Comparison of ENCODE assay signal across 17 mouse cellular contexts in the genomic region with DNA sequence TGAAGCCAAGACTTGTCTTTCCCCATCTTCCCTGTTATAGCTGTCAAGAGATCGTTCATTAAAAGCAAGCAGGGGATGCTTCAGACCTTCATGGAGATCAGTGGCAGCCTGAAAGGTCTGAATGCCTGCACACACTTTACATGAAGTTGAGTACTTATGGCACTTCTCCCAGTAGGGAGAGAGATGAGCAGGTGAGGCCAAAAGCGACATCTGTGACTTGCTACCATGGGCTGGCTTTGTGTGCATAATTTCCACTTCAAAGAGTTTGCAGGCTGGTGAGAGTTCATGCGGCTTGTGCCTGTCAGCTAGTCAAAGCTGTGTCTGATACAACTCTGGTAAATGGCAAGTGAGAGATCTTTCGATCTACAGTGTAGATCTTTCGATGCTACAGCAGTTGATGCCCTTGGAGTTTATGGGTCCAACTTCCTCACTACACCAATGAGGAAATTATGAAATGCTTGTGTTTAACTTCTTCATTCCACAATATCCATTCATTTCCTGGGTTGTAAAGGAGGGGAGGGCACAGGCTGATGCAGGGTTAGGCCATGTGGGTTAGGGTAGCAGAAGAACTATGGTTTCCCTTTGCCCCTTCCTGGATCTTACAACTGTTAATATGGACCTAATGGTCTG.
DNase-seq lines count a peak whose midpoint lies in the region; ATAC-seq and TF ChIP-seq lines count a peak whose summit lies in the region.
"Had no signal": no experiment of that assay in that cellular context is flagged by ENCODE, and none has a peak within 500 bp of the region (broad histone marks: within the 10 kb centered on the region; RNA-seq: fewer than 3 reads in every experiment).

No protein-coding gene starts in this region.

- 50% methylated on average over 5 of the region's 5 CpGs for WGBS in midbrain, postnatal 0 days

- H3K27me3 ChIP-seq in midbrain, postnatal 0 days (ENCODE audit: insufficient read depth, low read length): no peaks in the 10 kb centered on the region
- H3K27me3 ChIP-seq: heart, embryonic 13.5 days; hindbrain, embryonic 13.5 days; kidney, embryonic 15.5 days; liver, embryonic 12.5 days; midbrain, embryonic 12.5 days; neural tube, embryonic 13.5 days had no signal

- intact Hi-C loops in gastrocnemius, postnatal 14 days (cut with DNase I; ENCODE audit: low total_unique reads): no loop called here

- H3K36me3 ChIP-seq in midbrain, postnatal 0 days (ENCODE audit: insufficient read depth, low read length): no peaks in the 10 kb centered on the region
- H3K36me3 ChIP-seq: heart, embryonic 13.5 days; hindbrain, embryonic 13.5 days; kidney, embryonic 15.5 days; liver, embryonic 12.5 days; midbrain, embryonic 12.5 days; neural tube, embryonic 13.5 days had no signal

- H3K9me3 ChIP-seq in midbrain, postnatal 0 days (ENCODE audit: low read length): no peaks in the 10 kb centered on the region
- H3K9me3 ChIP-seq: heart, embryonic 13.5 days; hindbrain, embryonic 13.5 days; kidney, embryonic 15.5 days; liver, embryonic 12.5 days; midbrain, embryonic 12.5 days; neural tube, embryonic 13.5 days had no signal

- no peak for TF ChIP-seq CTCF in midbrain, postnatal 0 days (IDR thresholded peaks at IDR 0.05)

- no peaks in the 10 kb centered on the region for H3K4me1 ChIP-seq in midbrain, postnatal 0 days (ENCODE audit: insufficient read depth, low read length)
- H3K4me1 ChIP-seq: heart, embryonic 13.5 days; hindbrain, embryonic 13.5 days; kidney, embryonic 15.5 days; liver, embryonic 12.5 days; midbrain, embryonic 12.5 days had no signal

- no peak overlapping the region for H3K9ac ChIP-seq in midbrain, postnatal 0 days (replicated peaks; ENCODE audit: low read length, poor library complexity, severe bottlenecking)
- H3K9ac ChIP-seq: forebrain, postnatal 0 days; heart, embryonic 13.5 days; hindbrain, embryonic 13.5 days; kidney, embryonic 15.5 days; liver, embryonic 12.5 days; midbrain, embryonic 12.5 days; neural tube, embryonic 13.5 days had no signal

- H3K4me3 ChIP-seq in midbrain, postnatal 0 days (ENCODE audit: low read depth, low read length): no peak overlapping the region
- H3K4me3 ChIP-seq: heart, embryonic 13.5 days; hindbrain, embryonic 13.5 days; kidney, embryonic 15.5 days; liver, embryonic 12.5 days; midbrain, embryonic 12.5 days; neural tube, embryonic 13.5 days had no signal

- H3K27ac ChIP-seq in midbrain, postnatal 0 days (ENCODE audit: low read depth, low read length): no peak overlapping the region
- H3K27ac ChIP-seq: heart, embryonic 13.5 days; hindbrain, embryonic 13.5 days; kidney, embryonic 15.5 days; liver, embryonic 12.5 days; midbrain, embryonic 12.5 days; neural tube, embryonic 13.5 days had no signal

- H3K4me2 ChIP-seq in midbrain, postnatal 0 days (ENCODE audit: low read depth, low read length, poor library complexity, severe bottlenecking): no peak overlapping the region
- H3K4me2 ChIP-seq: heart, embryonic 13.5 days; hindbrain, embryonic 13.5 days; kidney, embryonic 15.5 days; liver, embryonic 12.5 days; midbrain, embryonic 12.5 days; neural tube, embryonic 13.5 days had no signal

- peak; percentile 9 for DNase-seq in retina, postnatal 1 day
- DNase-seq in retina, embryonic 14.5 days (ENCODE audit: low spot score): no peak
- peak; percentile 89 for DNase-seq in cerebellum, adult 9-11 months
- DNase-seq in midbrain, postnatal 0 days (ENCODE audit: low spot score): peak; percentile 79
- DNase-seq in gastrocnemius, postnatal 14 days: no peak
- no peak for DNase-seq in frontal cortex, postnatal 14 days (ENCODE audit: low spot score in 2 of 2)
- DNase-seq in gastrocnemius, postnatal 25 days: no peak
- DNase-seq: embryo, embryonic 11 days; forebrain, postnatal 0 days; gastrocnemius, postnatal 10 days had no signal

- ATAC-seq in midbrain, postnatal 0 days (ENCODE audit: low FRiP score): no peak
- ATAC-seq: CD4-positive, CD25-positive, alpha-beta regulatory T cell, adult 4 months; forebrain, postnatal 0 days; liver, embryonic 12.5 days had no signal

Comparison
In these comparisons a context has a peak if more than half of its experiments do, and no peak if none do; other contexts are left out.
1. DNase-seq: peak in retina, postnatal 1 day (single experiment), cerebellum, adult 9-11 months (single experiment) and midbrain, postnatal 0 days (single experiment); none in retina, embryonic 14.5 days (single experiment), gastrocnemius, postnatal 14 days (single experiment), frontal cortex, postnatal 14 days (0 of 2) and gastrocnemius, postnatal 25 days (single experiment).